Mouse (Mus musculus): Measurements from ENCODE around the gene Itfg1. TPM values are rescaled to one million over a fixed set of nuclear protein-coding genes. Genes with fewer than 3 reads are reported as not detected.
A peak's percentile ranks its signal among the peaks of the same experiment; 100 is the strongest.
"Not testable (repeated sequence)": the region's sequence is repeated elsewhere in the genome, so short reads cannot be mapped to it uniquely, and the experiment has no call there.

Gene Itfg1
- total and polyA plus RNA-seq, 2 experiments from 2014 or later = 227 to 258 TPM

DNA sequence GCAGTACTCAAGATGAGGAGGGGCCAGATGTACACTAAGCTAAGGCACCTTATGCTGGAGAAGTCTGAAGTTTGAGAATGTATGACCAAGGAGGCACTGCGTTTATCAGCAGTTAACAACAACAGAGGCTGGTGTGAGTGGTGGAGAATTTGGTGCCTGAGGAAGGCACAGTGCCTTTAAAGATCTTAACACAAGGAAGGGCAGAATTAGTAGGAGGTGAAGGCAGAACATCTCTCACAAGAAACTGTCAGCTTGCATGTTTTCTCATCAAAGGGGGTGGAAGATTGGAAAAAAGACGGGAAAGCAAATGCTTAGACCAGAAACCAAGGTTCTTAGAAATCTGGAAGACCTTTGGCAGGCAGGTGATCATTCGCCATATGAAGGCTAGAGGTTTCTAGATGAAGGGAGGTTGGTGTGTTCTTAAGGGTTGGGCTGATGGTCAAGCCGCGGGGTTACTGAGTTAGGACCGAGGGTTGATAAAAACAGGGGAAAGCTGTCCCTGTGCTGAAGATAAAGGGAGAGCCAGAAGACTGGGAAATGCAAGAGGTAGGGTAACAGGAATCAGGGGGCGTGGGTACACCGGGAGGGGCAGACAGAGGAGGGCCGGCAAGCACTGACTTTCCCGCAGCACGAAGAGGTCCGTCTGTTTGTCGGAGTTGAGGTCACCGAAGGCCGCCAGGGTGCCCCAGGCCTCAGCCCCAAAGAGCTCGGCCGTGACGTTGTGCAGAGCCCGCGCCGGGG lies 635 bp downstream of the Itfg1 start:
- WGBS = 1% methylated on average over 21 of the region's 21 CpGs
- H3K4me3 ChIP-seq (ENCODE audit: low read depth, low read length) = peak overlapping the region; percentile 91
- H3K9me3 ChIP-seq (ENCODE audit: low read length) = no peaks in the 10 kb centered on the region
- H3K4me2 ChIP-seq (ENCODE audit: low read depth, low read length, poor library complexity, severe bottlenecking) = peak overlapping the region; percentile 77
- peaks cover 7% of the 10 kb centered on the region for H3K4me1 ChIP-seq (ENCODE audit: insufficient read depth, low read length)
- H3K9ac ChIP-seq (replicated peaks; ENCODE audit: low read length, poor library complexity, severe bottlenecking) = peak overlapping the region; percentile 96
- peak overlapping the region; percentile 96 for H3K27ac ChIP-seq (ENCODE audit: low read depth, low read length)
- ATAC-seq (ENCODE audit: low FRiP score) = peak; percentile 68
- no peaks in the 10 kb centered on the region for H3K27me3 ChIP-seq (ENCODE audit: insufficient read depth, low read length)
- peaks cover 5% of the 10 kb centered on the region; the same call in 1 of the 2 replicates for H3K36me3 ChIP-seq (ENCODE audit: insufficient read depth, low read length)
- DNase-seq (ENCODE audit: low spot score) = no peak
- no peak for TF ChIP-seq CTCF (IDR thresholded peaks at IDR 0.05)

DNA sequence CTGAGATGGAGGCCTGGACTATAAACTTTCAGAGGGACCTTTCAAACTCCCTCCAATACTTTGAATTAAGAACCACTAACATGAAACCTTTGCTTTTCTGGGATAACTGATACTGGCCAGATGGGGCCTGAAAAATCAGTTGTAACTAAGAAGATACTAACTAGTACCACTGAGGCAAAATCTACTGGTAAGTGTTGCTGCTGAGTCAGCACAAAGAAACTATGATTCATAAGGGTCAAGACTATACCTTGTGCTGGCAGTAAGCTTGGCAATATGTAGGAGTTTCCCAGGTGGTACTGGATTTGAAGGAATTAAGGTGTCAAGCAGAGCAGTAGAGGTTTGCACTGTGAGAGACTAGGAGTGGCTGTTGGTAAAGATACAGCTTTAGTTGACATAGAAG lies 27.1 kb downstream of the Itfg1 start:
- DNase-seq (ENCODE audit: low spot score) (no peak), ATAC-seq (ENCODE audit: low FRiP score) (no peak)
- H3K4me3 ChIP-seq (ENCODE audit: low read depth, low read length) = no peak overlapping the region
- no peak for TF ChIP-seq CTCF (IDR thresholded peaks at IDR 0.05)
- H3K9me3 ChIP-seq (ENCODE audit: low read length) = no peaks in the 10 kb centered on the region
- H3K9ac ChIP-seq (replicated peaks; ENCODE audit: low read length, poor library complexity, severe bottlenecking) = no peak overlapping the region
- H3K27ac ChIP-seq (ENCODE audit: low read depth, low read length) = no peak overlapping the region
- peaks cover 3% of the 10 kb centered on the region; the same call in 1 of the 2 replicates for H3K36me3 ChIP-seq (ENCODE audit: insufficient read depth, low read length)
- no peaks in the 10 kb centered on the region for H3K4me1 ChIP-seq (ENCODE audit: insufficient read depth, low read length)
- no peaks in the 10 kb centered on the region for H3K27me3 ChIP-seq (ENCODE audit: insufficient read depth, low read length)
- H3K4me2 ChIP-seq (ENCODE audit: low read depth, low read length, poor library complexity, severe bottlenecking) = no peak overlapping the region

DNA sequence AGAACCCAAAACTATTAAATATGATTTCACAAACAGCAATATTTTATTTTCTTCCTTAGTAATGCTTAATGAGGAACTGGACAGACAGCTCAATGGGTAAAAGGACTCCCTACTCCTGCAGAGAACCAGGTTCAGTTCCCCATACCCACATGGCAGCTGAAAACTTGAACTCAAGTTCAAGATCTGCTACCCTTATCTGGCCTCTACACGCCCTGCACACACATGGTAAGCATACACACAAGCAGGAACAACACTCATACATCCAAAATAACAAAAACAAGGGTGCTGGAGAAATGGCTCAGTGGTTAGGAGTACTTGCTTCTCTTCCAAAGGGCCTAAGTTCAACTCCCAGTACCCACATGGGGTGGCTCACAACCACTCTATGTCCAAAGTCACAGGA lies 39.3 kb downstream of the Itfg1 start:
- Histone ChIP-seq H3K4me1 (ENCODE audit: insufficient read depth, low read length) (no peaks in the 10 kb centered on the region), H3K27ac (ENCODE audit: low read depth, low read length) (no peak overlapping the region), H3K4me3 (ENCODE audit: low read depth, low read length) (no peak overlapping the region), H3K27me3 (ENCODE audit: insufficient read depth, low read length) (no peaks in the 10 kb centered on the region), H3K9ac (replicated peaks; ENCODE audit: low read length, poor library complexity, severe bottlenecking) (no peak overlapping the region), H3K36me3 (ENCODE audit: insufficient read depth, low read length) (0 out of 2 replicates have a peak, but pooled peaks cover 2% of the 10 kb centered on the region), H3K9me3 (ENCODE audit: low read length) (no peaks in the 10 kb centered on the region), H3K4me2 (ENCODE audit: low read depth, low read length, poor library complexity, severe bottlenecking) (no peak overlapping the region)
- 82% methylated on average over 1 of the region's 1 CpGs for WGBS
- no peak for DNase-seq (ENCODE audit: low spot score)
- TF ChIP-seq CTCF (IDR thresholded peaks at IDR 0.05) = no peak
- no peak for ATAC-seq (ENCODE audit: low FRiP score)

DNA sequence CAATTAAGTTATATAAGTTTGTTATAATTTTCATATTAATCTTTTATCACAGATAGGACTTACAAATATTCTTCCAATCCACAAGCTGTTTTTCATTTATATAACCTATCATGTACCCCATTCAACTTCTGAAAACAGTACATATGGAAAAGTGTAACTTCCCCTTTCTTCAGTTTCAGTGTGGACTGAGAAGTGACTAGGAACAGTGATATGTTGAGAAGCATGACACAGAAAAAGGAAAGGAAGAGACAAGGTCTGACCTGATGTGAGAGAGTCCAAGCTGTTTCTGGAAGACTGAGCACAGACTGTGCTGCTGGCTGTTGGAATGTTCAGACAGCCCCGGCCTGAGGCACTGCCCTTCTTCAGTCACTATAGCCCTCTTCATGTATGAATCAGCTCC lies 40.6 kb downstream of the Itfg1 start:
- ATAC-seq (ENCODE audit: low FRiP score) (no peak), DNase-seq (ENCODE audit: low spot score) (no peak)
- Histone ChIP-seq H3K27ac (ENCODE audit: low read depth, low read length) (no peak overlapping the region), H3K9me3 (ENCODE audit: low read length) (no peaks in the 10 kb centered on the region), H3K36me3 (ENCODE audit: insufficient read depth, low read length) (0 out of 2 replicates have a peak, but pooled peaks cover 2% of the 10 kb centered on the region), H3K9ac (replicated peaks; ENCODE audit: low read length, poor library complexity, severe bottlenecking) (no peak overlapping the region), H3K4me2 (ENCODE audit: low read depth, low read length, poor library complexity, severe bottlenecking) (no peak overlapping the region), H3K27me3 (ENCODE audit: insufficient read depth, low read length) (no peaks in the 10 kb centered on the region), H3K4me3 (ENCODE audit: low read depth, low read length) (no peak overlapping the region), H3K4me1 (ENCODE audit: insufficient read depth, low read length) (no peaks in the 10 kb centered on the region)
- 96% methylated on average over 1 of the region's 1 CpGs for WGBS
- no peak for TF ChIP-seq CTCF (IDR thresholded peaks at IDR 0.05)

DNA sequence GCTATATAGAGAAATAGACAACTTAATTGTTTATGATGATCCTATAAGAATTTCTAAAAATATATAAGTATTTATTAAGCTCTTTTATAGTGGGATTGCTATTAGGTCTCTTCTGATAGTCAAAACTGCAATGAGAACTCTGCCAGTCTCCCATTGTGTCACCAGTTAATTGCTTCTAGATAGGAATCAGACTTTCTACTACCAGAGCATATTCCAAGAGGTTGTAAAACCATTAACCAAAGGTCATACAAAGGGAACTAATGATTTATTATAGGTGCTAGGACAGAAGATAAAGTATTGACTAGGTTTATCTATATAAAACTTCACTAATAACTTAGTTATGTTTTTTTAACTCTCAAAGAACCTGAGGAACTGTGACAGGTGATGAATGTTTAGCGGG lies 44.3 kb downstream of the Itfg1 start:
- not testable (repeated sequence) for H3K4me3 ChIP-seq (ENCODE audit: low read depth, low read length); H3K4me2 ChIP-seq (ENCODE audit: low read depth, low read length, poor library complexity, severe bottlenecking); H3K4me1 ChIP-seq (ENCODE audit: insufficient read depth, low read length); H3K36me3 ChIP-seq (ENCODE audit: insufficient read depth, low read length); H3K9ac ChIP-seq (replicated peaks; ENCODE audit: low read length, poor library complexity, severe bottlenecking); H3K27me3 ChIP-seq (ENCODE audit: insufficient read depth, low read length); DNase-seq (ENCODE audit: low spot score); H3K9me3 ChIP-seq (ENCODE audit: low read length); ATAC-seq (ENCODE audit: low FRiP score); H3K27ac ChIP-seq (ENCODE audit: low read depth, low read length)
- 97% methylated on average over 1 of the region's 1 CpGs for WGBS

DNA sequence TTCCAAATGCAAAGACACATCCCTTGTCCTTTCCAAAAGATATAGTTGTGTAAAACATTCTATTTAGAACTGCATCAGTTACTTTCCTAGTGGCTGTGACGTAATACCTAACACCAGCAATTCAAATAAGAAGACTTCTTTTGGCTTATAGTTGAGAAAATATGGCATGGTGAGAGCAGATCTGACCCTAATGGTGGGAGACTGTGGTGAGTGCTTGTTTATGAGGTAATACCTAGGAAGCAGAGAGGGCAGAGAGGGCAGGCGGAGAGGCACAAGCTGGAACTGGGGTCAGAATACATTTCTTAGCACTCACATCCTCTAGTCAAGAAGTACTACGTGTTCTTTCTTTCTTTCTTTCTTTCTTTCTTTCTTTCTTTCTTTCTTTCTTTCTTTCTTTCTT lies 52.4 kb downstream of the Itfg1 start:
- WGBS = 95% methylated on average over 3 of the region's 3 CpGs
- H3K9me3 ChIP-seq (ENCODE audit: low read length) = no peaks in the 10 kb centered on the region
- DNase-seq (ENCODE audit: low spot score) (no peak), ATAC-seq (ENCODE audit: low FRiP score) (no peak)
- H3K4me2 ChIP-seq (ENCODE audit: low read depth, low read length, poor library complexity, severe bottlenecking) = no peak overlapping the region
- no peak overlapping the region for H3K4me3 ChIP-seq (ENCODE audit: low read depth, low read length)
- no peak overlapping the region for H3K27ac ChIP-seq (ENCODE audit: low read depth, low read length)
- no peak overlapping the region for H3K9ac ChIP-seq (replicated peaks; ENCODE audit: low read length, poor library complexity, severe bottlenecking)
- no peak for TF ChIP-seq CTCF (IDR thresholded peaks at IDR 0.05)
- no peaks in the 10 kb centered on the region for H3K4me1 ChIP-seq (ENCODE audit: insufficient read depth, low read length)
- H3K36me3 ChIP-seq (ENCODE audit: insufficient read depth, low read length) = no peaks in the 10 kb centered on the region
- no peaks in the 10 kb centered on the region for H3K27me3 ChIP-seq (ENCODE audit: insufficient read depth, low read length)
